Mouse (Mus musculus) liver, embryonic 16.5 days (tissue): ENCODE data around the gene Hcrtr1. TPM values are rescaled to one million over a fixed set of nuclear protein-coding genes. Genes with fewer than 3 reads are reported as not detected.

Source experiments
- ATAC-seq: fragments of 200-750 bp; cut with Nextera tagmentation; 2 replicates; pipeline ENCODE4 v1.8.0; 2017; ENCODE audit warnings: low read depth, mild to moderate bottlenecking, moderate number of reproducible peaks, moderate library complexity
- H3K27ac ChIP-seq: fragments of 300-500 bp; sonication (generic); 2 replicates; pipeline ENCODE4 v1.5.1; 2014; ENCODE audit warnings: mild to moderate bottlenecking, low read length
- H3K27me3 ChIP-seq: fragments of 300-500 bp; sonication (generic); 2 replicates; pipeline ENCODE4 v1.6.1; 2014; ENCODE audit warnings: low read depth, low read length, mixed read lengths; ENCODE audit not compliant: control insufficient read depth, insufficient read depth
- H3K36me3 ChIP-seq: fragments of 300-500 bp; sonication (generic); 2 replicates; pipeline ENCODE4 v1.6.1; 2014; ENCODE audit warnings: mild to moderate bottlenecking; ENCODE audit not compliant: control insufficient read depth, insufficient read depth
- H3K4me1 ChIP-seq: fragments of 300-500 bp; sonication (generic); 2 replicates; pipeline ENCODE4 v1.6.1; 2014; ENCODE audit warnings: low read depth, low read length, mixed read lengths; ENCODE audit not compliant: control insufficient read depth
- H3K4me2 ChIP-seq: fragments of 300-500 bp; sonication (generic); 2 replicates; pipeline ENCODE4 v1.6.1; 2014; ENCODE audit warnings: low read depth, low read length, mixed read lengths
- H3K4me3 ChIP-seq: fragments of 300-500 bp; sonication (generic); 2 replicates; pipeline ENCODE4 v1.5.1; 2014; ENCODE audit warnings: low read depth, mild to moderate bottlenecking, low read length
- H3K9ac ChIP-seq: fragments of 300-500 bp; sonication (generic); 2 replicates; pipeline ENCODE4 v1.6.1; 2014; ENCODE audit warnings: low read depth, low read length
- H3K9me3 ChIP-seq: fragments of 300-500 bp; sonication (generic); replicated peaks from 2 replicates; pipeline ENCODE4 v1.6.1; 2016; ENCODE audit warnings: low read length; ENCODE audit not compliant: control insufficient read depth
- WGBS: fragments of 180-500 bp; shearing (Covaris S2); extraction: QIAGEN DNeasy Blood & Tissue Kit; methylation state at CpG from one replicate; pipeline ENCODE4 v1.1.7; 2014; ENCODE audit not compliant: insufficient replicate concordance; 5-methylcytosine and 5-hydroxymethylcytosine counted together
- polyA plus RNA-seq: library from polyadenylated mRNA; unstranded; fragments of >200 nt; fragmentation: Nextera tagmentation; extraction: Ambion mirVana; gene quantifications from 2 replicates; pipeline ENCODE4 v1.2.1, GENCODE M21; 2015

Hcrtr1 gene
- polyA plus RNA-seq = 0.06 TPM in 1 of 2 replicates, not detected in the other

- H3K9ac ChIP-seq = no peak within 1 kb of the TSS
These were observed at the start of gene Hcrtr1 for GRCm38 (mm10) chr4:130139214-130139492. Gene Hcrtr1, minus strand, starts transcription at chr4:130139359.

GRCm38 (mm10) chr4:130188806-130189297, 49.7 kb upstream of the Hcrtr1 start:
- 3% methylated on average over 13 of the region's 13 CpGs for WGBS
- no peak overlapping the region for H3K4me3 ChIP-seq
- H3K27ac ChIP-seq = no peak overlapping the region
- no peaks in the 10 kb centered on the region for H3K36me3 ChIP-seq
- no peaks in the 10 kb centered on the region for H3K9me3 ChIP-seq
- no peaks in the 10 kb centered on the region for H3K27me3 ChIP-seq
- no peak overlapping the region for H3K9ac ChIP-seq
- H3K4me1 ChIP-seq = no peaks in the 10 kb centered on the region
- ATAC-seq = no peak
- H3K4me2 ChIP-seq = no peak overlapping the region

More at GRCm38 (mm10) chr4:130139214-130139492, at the start of gene Hcrtr1:
- ATAC-seq = no peak
- Histone ChIP-seq H3K4me3 (no peak within 1 kb of the TSS), H3K27me3 (peaks cover 39% of the 10 kb centered on the region), H3K9me3 (no peaks in the 10 kb centered on the region), H3K4me1 (no peaks in the 10 kb centered on the region; the same call in 1 of the 2 replicates), H3K36me3 (no peaks in the 10 kb centered on the region), H3K4me2 (no peak within 1 kb of the TSS), H3K27ac (no peak within 1 kb of the TSS)
- WGBS = 11% methylated on average over 13 of the region's 15 CpGs

GRCm38 (mm10) chr4:130186891-130187290, 47.7 kb upstream of the Hcrtr1 start:
- no peaks in the 10 kb centered on the region for H3K9me3 ChIP-seq
- no peak for ATAC-seq
- WGBS = 54% methylated on average over 12 of the region's 12 CpGs

GRCm38 (mm10) chr4:130186450-130186849, 47.3 kb upstream of the Hcrtr1 start:
- Histone ChIP-seq H3K27ac (no peak overlapping the region), H3K27me3 (no peaks in the 10 kb centered on the region), H3K4me1 (no peaks in the 10 kb centered on the region), H3K4me2 (no peak overlapping the region), H3K4me3 (no peak overlapping the region), H3K9me3 (no peaks in the 10 kb centered on the region), H3K9ac (no peak overlapping the region), H3K36me3 (no peaks in the 10 kb centered on the region)
- ATAC-seq = no peak
- WGBS = 66% methylated on average over 9 of the region's 9 CpGs

More at GRCm38 (mm10) chr4:130186891-130187290, 47.7 kb upstream of the Hcrtr1 start:
- H3K27ac ChIP-seq = no peak overlapping the region
- H3K4me3 ChIP-seq = no peak overlapping the region
- no peak overlapping the region for H3K9ac ChIP-seq
- H3K27me3 ChIP-seq = no peaks in the 10 kb centered on the region
- no peaks in the 10 kb centered on the region for H3K4me1 ChIP-seq
- no peak overlapping the region for H3K4me2 ChIP-seq
- H3K36me3 ChIP-seq = no peaks in the 10 kb centered on the region

GRCm38 (mm10) chr4:130183879-130184278, 44.7 kb upstream of the Hcrtr1 start:
- no peak overlapping the region for H3K9ac ChIP-seq
- H3K27me3 ChIP-seq = no peaks in the 10 kb centered on the region
- H3K4me2 ChIP-seq = no peak overlapping the region
- H3K9me3 ChIP-seq = no peaks in the 10 kb centered on the region
- ATAC-seq = no peak
- H3K4me3 ChIP-seq = no peak overlapping the region
- WGBS = 60% methylated on average over 5 of the region's 5 CpGs
- no peaks in the 10 kb centered on the region for H3K36me3 ChIP-seq
- no peaks in the 10 kb centered on the region for H3K4me1 ChIP-seq
- no peak overlapping the region for H3K27ac ChIP-seq

- Histone ChIP-seq H3K36me3 (no peaks in the 10 kb centered on the region), H3K9ac (no peak overlapping the region), H3K4me2 (no peak overlapping the region), H3K9me3 (no peaks in the 10 kb centered on the region), H3K27me3 (no peaks in the 10 kb centered on the region), H3K4me1 (no peaks in the 10 kb centered on the region), H3K27ac (no peak overlapping the region), H3K4me3 (no peak overlapping the region)
- WGBS = 76% methylated on average over 13 of the region's 13 CpGs
- no peak for ATAC-seq
These were observed 43.9 kb upstream of the Hcrtr1 start for GRCm38 (mm10) chr4:130183023-130183422.

- Histone ChIP-seq H3K4me2 (no peak overlapping the region), H3K36me3 (no peaks in the 10 kb centered on the region), H3K9me3 (no peaks in the 10 kb centered on the region), H3K27me3 (no peaks in the 10 kb centered on the region), H3K4me1 (no peaks in the 10 kb centered on the region), H3K9ac (no peak overlapping the region), H3K27ac (no peak overlapping the region), H3K4me3 (no peak overlapping the region)
- ATAC-seq = no peak
- 36% methylated on average over 4 of the region's 4 CpGs for WGBS
These were observed 42.7 kb upstream of the Hcrtr1 start for GRCm38 (mm10) chr4:130181886-130182285.

GRCm38 (mm10) chr4:130180909-130181602, 41.9 kb upstream of the Hcrtr1 start:
- H3K27me3 ChIP-seq = no peaks in the 10 kb centered on the region
- WGBS = 52% methylated on average over 7 of the region's 7 CpGs

GRCm38 (mm10) chr4:130179876-130180275, 40.7 kb upstream of the Hcrtr1 start:
- Histone ChIP-seq H3K36me3 (no peaks in the 10 kb centered on the region), H3K4me2 (no peak overlapping the region), H3K27ac (no peak overlapping the region), H3K4me1 (peaks cover 6% of the 10 kb centered on the region), H3K9ac (no peak overlapping the region), H3K9me3 (no peaks in the 10 kb centered on the region), H3K4me3 (no peak overlapping the region), H3K27me3 (peaks cover 7% of the 10 kb centered on the region)
- WGBS = 53% methylated on average over 3 of the region's 3 CpGs
- ATAC-seq = no peak

More at GRCm38 (mm10) chr4:130180909-130181602, 41.9 kb upstream of the Hcrtr1 start:
- Histone ChIP-seq H3K36me3 (no peaks in the 10 kb centered on the region), H3K27ac (no peak overlapping the region), H3K9me3 (no peaks in the 10 kb centered on the region), H3K4me3 (no peak overlapping the region), H3K9ac (no peak overlapping the region), H3K4me2 (no peak overlapping the region), H3K4me1 (no peaks in the 10 kb centered on the region)
- ATAC-seq = no peak
